Mouse (Mus musculus) cerebellum, postnatal 25 days (tissue): Measurements from ENCODE around the gene Ttn.

Source experiments
- DNase-seq, 2 experiments: peaks; one replicate each; pipeline ENCODE4 v3.0.0; 2021; ENCODE audit warnings: mixed read lengths in 2 of 2

Gene Ttn

GRCm38 (mm10) chr2:76961420-76962044 is 20.8 kb downstream of the Ttn start:
- no peak for DNase-seq

GRCm38 (mm10) chr2:76949774-76950173 is 32.6 kb downstream of the Ttn start:
- DNase-seq: no peak

GRCm38 (mm10) chr2:76938515-76938914 is 43.8 kb downstream of the Ttn start:
- DNase-seq: no peak

- peak; percentile 70 to 84 for DNase-seq
These were observed 52.6 kb downstream of the Ttn start for GRCm38 (mm10) chr2:76929718-76930117.

- peak; percentile 72 to 76 for DNase-seq
These were observed 53.5 kb downstream of the Ttn start for GRCm38 (mm10) chr2:76928816-76929215.

GRCm38 (mm10) chr2:76928298-76928697 is 54.0 kb downstream of the Ttn start:
- no peak for DNase-seq

- peak; percentile 37 to 59 for DNase-seq
These were observed 55.4 kb downstream of the Ttn start for GRCm38 (mm10) chr2:76926927-76927326.

GRCm38 (mm10) chr2:76914959-76915358 is 67.4 kb downstream of the Ttn start:
- DNase-seq: no peak

- no peak for DNase-seq
These were observed 73.5 kb downstream of the Ttn start for GRCm38 (mm10) chr2:76908705-76909457.

- no peak for DNase-seq
These were observed 79.0 kb downstream of the Ttn start for GRCm38 (mm10) chr2:76903351-76903750.

GRCm38 (mm10) chr2:76901476-76902086 is 80.8 kb downstream of the Ttn start:
- DNase-seq: no peak

GRCm38 (mm10) chr2:76899886-76900285 is 82.5 kb downstream of the Ttn start:
- DNase-seq: no peak

- no peak for DNase-seq
These were observed 85.4 kb downstream of the Ttn start for GRCm38 (mm10) chr2:76896990-76897389.

- no peak for DNase-seq
These were observed 87.0 kb downstream of the Ttn start for GRCm38 (mm10) chr2:76895327-76895726.

GRCm38 (mm10) chr2:76888721-76889120 is 93.6 kb downstream of the Ttn start:
- no peak for DNase-seq

GRCm38 (mm10) chr2:76885855-76886254 is 96.5 kb downstream of the Ttn start:
- DNase-seq: no peak

- no peak for DNase-seq
These were observed 100.9 kb downstream of the Ttn start for GRCm38 (mm10) chr2:76881406-76881805.

GRCm38 (mm10) chr2:76875587-76875986 is 106.8 kb downstream of the Ttn start:
- no peak for DNase-seq

GRCm38 (mm10) chr2:76866928-76867327 is 115.4 kb downstream of the Ttn start:
- peak in 1 of 2 experiments; percentile 20 for DNase-seq

- no peak for DNase-seq
These were observed 116.8 kb downstream of the Ttn start for GRCm38 (mm10) chr2:76865497-76865896.

- DNase-seq: no peak
These were observed 121.0 kb downstream of the Ttn start for GRCm38 (mm10) chr2:76861327-76861726.

GRCm38 (mm10) chr2:76850066-76850465 is 132.3 kb downstream of the Ttn start:
- DNase-seq: no peak

- DNase-seq: no peak
These were observed 139.2 kb downstream of the Ttn start for GRCm38 (mm10) chr2:76843162-76843561.

- no peak for DNase-seq
These were observed 161.9 kb downstream of the Ttn start for GRCm38 (mm10) chr2:76820472-76820871.
